Mouse (Mus musculus) liver, adult 2 months (tissue): Measurements from ENCODE around the gene Dnm3.

ENCODE experiments used
- CTCF ChIP-seq: fragments of 200-500 bp; IDR thresholded peaks from 2 replicates; pipeline ENCODE4 v1.5.1; 2011; ENCODE audit warnings: low read depth, low read length, control low read depth
- POLR2A ChIP-seq: fragments of 200-500 bp; IDR thresholded peaks from 2 replicates; pipeline ENCODE4 v1.6.1; 2011; ENCODE audit warnings: low read length, control low read depth; ENCODE audit not compliant: insufficient read depth; ENCODE audit errors: extremely low read depth

GRCm38 (mm10) chr1:162153118-162153517 lies 324.7 kb downstream of the Dnm3 start:
- TF ChIP-seq POLR2A (no peak), CTCF (no peak)
